Mouse (Mus musculus): Measurements from ENCODE around the gene Btbd11. TPM values are rescaled to one million over a fixed set of nuclear protein-coding genes. Genes with fewer than 3 reads are reported as not detected.
"Not testable (repeated sequence)": the region's sequence is repeated elsewhere in the genome, so short reads cannot be mapped to it uniquely, and the experiment has no call there.

Gene Btbd11
- polyA plus RNA-seq, 1 experiment from 2014 or later, result 5.5 TPM

DNA sequence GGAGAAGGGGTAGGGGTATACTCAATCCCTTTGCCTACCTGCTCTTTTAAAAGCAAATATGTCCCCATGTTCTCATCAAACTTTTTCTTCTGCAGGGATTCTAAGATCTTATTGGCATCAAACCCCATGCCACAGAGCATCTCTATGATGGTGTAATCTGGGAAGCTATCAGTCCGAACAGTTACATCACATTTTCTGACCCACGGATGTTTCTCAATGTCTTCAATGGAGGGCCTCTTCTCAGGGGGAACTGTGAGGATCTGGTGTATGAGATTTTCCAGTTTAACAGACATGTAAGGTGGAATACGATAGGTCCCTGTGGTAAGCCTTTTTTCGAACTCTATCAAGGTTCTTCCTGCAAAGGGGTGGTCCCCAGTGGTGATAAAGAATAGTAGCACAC lies 323.2 kb downstream of the Btbd11 start:
- H3K36me3 ChIP-seq (replicated peaks); H3K4me3 ChIP-seq; H3K4me1 ChIP-seq; H3K27ac ChIP-seq (replicated peaks); DNase-seq (ENCODE audit: low spot score); H3K27me3 ChIP-seq (replicated peaks; ENCODE audit: low read depth, poor library complexity, severe bottlenecking); H3K9me3 ChIP-seq: not testable (repeated sequence)
- 91% methylated on average over 4 of the region's 4 CpGs for WGBS

Other genes with a start within 250 kb of the Btbd11 start
- gene Cry1, start 201.8 kb upstream of the Btbd11 start, polyA plus RNA-seq (2016; fragmentation: Nextera tagmentation; extraction: Ambion mirVana), result 31.3 and 31.4 TPM in 2 replicates

All from embryonic facial prominence, embryonic 10.5 days (tissue).